Mouse (Mus musculus): ENCODE results near the gene Zfp36l3. TPM values are rescaled to one million over a fixed set of nuclear protein-coding genes. Genes with fewer than 3 reads are reported as not detected.

Gene Zfp36l3
- 0.09 TPM in 1 of 2 replicates, not detected in the other for polyA plus RNA-seq (2012; rRNA removed)

DNA sequence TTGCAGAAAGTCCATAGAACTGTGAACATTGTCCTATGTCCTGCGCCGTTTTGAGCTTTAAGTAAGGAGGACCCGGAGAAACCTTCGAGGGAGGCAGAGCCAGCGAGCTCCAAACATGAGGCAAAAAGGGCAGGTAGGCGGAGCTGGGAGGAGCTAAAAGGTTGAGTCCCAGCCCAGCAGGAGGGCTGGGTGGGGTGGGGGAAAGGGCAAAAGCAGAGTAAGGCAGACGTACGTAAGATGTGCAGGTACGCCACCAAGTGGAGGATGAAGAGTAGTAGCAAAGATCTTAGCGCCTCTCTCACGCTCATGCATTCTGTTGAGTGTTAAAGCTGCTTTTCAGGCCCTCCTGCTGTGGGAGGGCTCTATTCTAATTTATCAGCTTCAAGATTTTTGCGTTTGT is at the start of gene Zfp36l3:
Zfp36l3 (minus strand) TSS at position 119 of the 400 bp plus-strand sequence.

GRCm38 (mm10) chrX:53797519-53797918 is 21.3 kb upstream of the Zfp36l3 start, which contains the start of gene Xlr:
TSS of gene Xlr (minus strand) at chrX:53797706.

DNA sequence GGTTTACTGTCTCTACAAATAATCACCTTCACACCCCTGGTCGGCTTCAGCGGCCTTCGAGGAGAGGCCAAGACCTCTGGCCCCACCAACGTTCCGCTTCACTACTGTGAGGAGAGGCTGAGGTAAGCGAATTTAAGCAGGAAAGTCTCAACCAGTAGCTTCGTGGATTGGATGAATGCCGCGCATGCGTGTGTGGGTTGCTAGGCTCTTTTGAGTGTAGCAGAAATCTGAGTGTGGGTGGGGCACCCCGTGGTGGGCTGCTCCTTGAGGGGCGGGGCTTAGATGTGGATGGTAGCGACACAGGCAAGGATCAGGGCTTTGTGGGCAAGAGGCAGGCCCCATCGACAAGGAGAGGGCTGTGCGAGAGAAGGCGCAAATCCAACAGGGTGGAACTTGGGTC is 18.5 kb downstream of the Zfp36l3 start, which contains the start of gene 1700013H16Rik:
1700013H16Rik (minus strand) TSS at position 96 of the 400 bp plus-strand sequence.

DNA sequence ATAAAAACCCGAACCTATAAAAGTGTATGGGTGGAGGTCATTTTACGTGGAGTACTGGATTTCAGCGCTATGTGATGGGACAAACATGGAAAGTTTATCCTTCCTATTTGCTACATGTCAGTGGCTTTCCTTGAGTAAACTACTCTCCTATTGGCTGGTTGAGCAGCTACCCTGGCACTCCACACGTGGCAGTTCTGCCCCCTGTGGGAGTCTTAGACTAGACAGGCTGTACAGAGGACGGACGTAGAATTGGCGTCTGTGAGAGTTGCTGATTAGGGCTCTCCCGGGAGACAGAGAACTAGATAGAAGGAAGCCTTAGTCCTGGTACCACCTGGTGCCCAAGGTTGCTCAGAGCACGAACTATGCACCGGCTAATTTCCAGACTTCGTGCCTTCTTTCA is 51.6 kb downstream of the Zfp36l3 start, which contains the start of gene 4930502E18Rik:
4930502E18Rik (plus strand) TSS at position 231 of the 400 bp plus-strand sequence.

Other genes with a start within 250 kb of the Zfp36l3 start
- 49.4 and 58.3 TPM in 2 replicates for gene Rtl8c, start 168.4 kb downstream of the Zfp36l3 start, polyA plus RNA-seq (2012; rRNA removed)
- gene Gm14597, start 167.4 kb downstream of the Zfp36l3 start, polyA plus RNA-seq (2012; rRNA removed) = not detected in 2 replicates
- 64.2 and 87.7 TPM in 2 replicates for gene Rtl8a, start 132.7 kb downstream of the Zfp36l3 start, polyA plus RNA-seq (2012; rRNA removed)
- gene Rtl8b, start 106.0 kb downstream of the Zfp36l3 start, polyA plus RNA-seq (2012; rRNA removed) = 62.6 and 102 TPM in 2 replicates
- gene 4930502E18Rik, start 51.6 kb downstream of the Zfp36l3 start, polyA plus RNA-seq (2012; rRNA removed) = 0.05 and 0.29 TPM in 2 replicates
- gene 1700013H16Rik, start 18.6 kb downstream of the Zfp36l3 start, polyA plus RNA-seq (2012; rRNA removed) = not detected in 2 replicates
- 1.1 TPM in 2 replicates for gene Xlr, start 21.3 kb upstream of the Zfp36l3 start, polyA plus RNA-seq (2012; rRNA removed)

All from central nervous system, embryonic 11.5 days (tissue).